Mouse (Mus musculus): ENCODE data around the gene Ccnl2.

Gene Ccnl2

GRCm38 (mm10) chr4:155790021-155790489 lies 22.2 kb upstream of the Ccnl2 start, which contains the start of gene Ankrd65:
Gene Ankrd65 (plus strand): TSS chr4:155790439.
- DNase-seq (ENCODE audit: low read depth, low spot score), result no peak

- no peak for DNase-seq (ENCODE audit: low read depth, low spot score)
Observed at GRCm38 (mm10) chr4:155790650-155791161, 21.6 kb upstream of the Ccnl2 start.

GRCm38 (mm10) chr4:155791240-155791933 lies 20.9 kb upstream of the Ccnl2 start:
- peak; percentile 44 for DNase-seq (ENCODE audit: low read depth, low spot score)

- no peak for DNase-seq (ENCODE audit: low read depth, low spot score)
Observed at GRCm38 (mm10) chr4:155793730-155794129, 18.6 kb upstream of the Ccnl2 start.

- DNase-seq (ENCODE audit: low read depth, low spot score), result peak; percentile 34
Observed at GRCm38 (mm10) chr4:155802075-155802474, 10.2 kb upstream of the Ccnl2 start.

- peak; percentile 83 for DNase-seq (ENCODE audit: low read depth, low spot score)
Observed at GRCm38 (mm10) chr4:155802741-155803339, 9.4 kb upstream of the Ccnl2 start, which contains the start of gene Mrpl20. Gene Mrpl20 (plus strand): TSS chr4:155802878.

GRCm38 (mm10) chr4:155803340-155804041 lies 8.8 kb upstream of the Ccnl2 start:
- peak; percentile 96 for DNase-seq (ENCODE audit: low read depth, low spot score)

- no peak for DNase-seq (ENCODE audit: low read depth, low spot score)
Observed at GRCm38 (mm10) chr4:155807841-155808240, 4.4 kb upstream of the Ccnl2 start.

- peak; percentile 51 for DNase-seq (ENCODE audit: low read depth, low spot score)
Observed at GRCm38 (mm10) chr4:155812665-155813181, 434 bp downstream of the Ccnl2 start.

- no peak for DNase-seq (ENCODE audit: low read depth, low spot score)
Observed at GRCm38 (mm10) chr4:155817533-155817932, 5.2 kb downstream of the Ccnl2 start.

GRCm38 (mm10) chr4:155821025-155821424 lies 8.7 kb downstream of the Ccnl2 start:
- DNase-seq (ENCODE audit: low read depth, low spot score), result peak; percentile 53

GRCm38 (mm10) chr4:155823443-155823842 lies 11.2 kb downstream of the Ccnl2 start:
- DNase-seq (ENCODE audit: low read depth, low spot score), result no peak

GRCm38 (mm10) chr4:155829866-155830265 lies 17.6 kb downstream of the Ccnl2 start:
- no peak for DNase-seq (ENCODE audit: low read depth, low spot score)

GRCm38 (mm10) chr4:155830596-155830995 lies 18.3 kb downstream of the Ccnl2 start:
- DNase-seq (ENCODE audit: low read depth, low spot score), result peak; percentile 74

- DNase-seq (ENCODE audit: low read depth, low spot score), result peak; percentile 99
Observed at GRCm38 (mm10) chr4:155831205-155831766, 19.0 kb downstream of the Ccnl2 start, which contains the start of gene Aurkaip1. Gene Aurkaip1 (plus strand): TSS chr4:155831272.

GRCm38 (mm10) chr4:155831831-155832230 lies 19.5 kb downstream of the Ccnl2 start:
- no peak for DNase-seq (ENCODE audit: low read depth, low spot score)

GRCm38 (mm10) chr4:155832321-155832720 lies 20.0 kb downstream of the Ccnl2 start:
- no peak for DNase-seq (ENCODE audit: low read depth, low spot score)

GRCm38 (mm10) chr4:155833234-155833633 lies 20.9 kb downstream of the Ccnl2 start:
- no peak for DNase-seq (ENCODE audit: low read depth, low spot score)

GRCm38 (mm10) chr4:155833836-155834235 lies 21.5 kb downstream of the Ccnl2 start:
- DNase-seq (ENCODE audit: low read depth, low spot score), result peak; percentile 83

- DNase-seq (ENCODE audit: low read depth, low spot score), result no peak
Observed at GRCm38 (mm10) chr4:155837404-155838010, 25.2 kb downstream of the Ccnl2 start.

Data from A20 (cell line).